Mouse (Mus musculus): ENCODE results near the gene Tarm1.

Gene Tarm1

GRCm38 (mm10) chr7:3439984-3440383, 62.4 kb downstream of the Tarm1 start:
- DNase-seq = no peak

GRCm38 (mm10) chr7:3437941-3438340, 64.5 kb downstream of the Tarm1 start:
- no peak for DNase-seq
